Mouse (Mus musculus): Measurements from ENCODE around the gene Mtx2. TPM values are rescaled to one million over a fixed set of nuclear protein-coding genes. Genes with fewer than 3 reads are reported as not detected.

Gene Mtx2
- polyA plus RNA-seq, 1 experiment, result 75.7 TPM

GRCm38 (mm10) chr2:74925968-74926814 is 100.6 kb downstream of the Mtx2 start:
- DNase-seq (ENCODE audit: low read depth), result no peak
- TF ChIP-seq CTCF (IDR thresholded peaks at IDR 0.05; ENCODE audit: borderline replicate concordance, extremely low read depth, insufficient read depth, insufficient read length), result no peak
- TF ChIP-seq POLR2A (IDR thresholded peaks at IDR 0.05; ENCODE audit: borderline replicate concordance, extremely low read depth, insufficient read depth, insufficient read length, poor library complexity, severe bottlenecking), result no peak

Other genes starting within 250 kb of the Mtx2 start
- 29.8 and 32.9 TPM in 2 replicates for gene Lnpk, start 246.4 kb upstream of the Mtx2 start, polyA plus RNA-seq (2012; rRNA removed)
- gene Evx2, start 166.2 kb upstream of the Mtx2 start, polyA plus RNA-seq (2012; rRNA removed), result 1.7 and 4.6 TPM in 2 replicates
- gene Hoxd13, start 157.5 kb upstream of the Mtx2 start, polyA plus RNA-seq (2012; rRNA removed), result 0.16 and 0.25 TPM in 2 replicates
- 0.05 TPM in 1 of 2 replicates, not detected in the other for gene Hoxd12, start 150.8 kb upstream of the Mtx2 start, polyA plus RNA-seq (2012; rRNA removed)
- gene Hoxd11, start 146.2 kb upstream of the Mtx2 start, polyA plus RNA-seq (2012; rRNA removed), result 0.05 TPM in 1 of 2 replicates, not detected in the other
- 0.04 and 0.14 TPM in 2 replicates for gene Hoxd10, start 133.9 kb upstream of the Mtx2 start, polyA plus RNA-seq (2012; rRNA removed)
- 0.19 and 0.36 TPM in 2 replicates for gene Hoxd9, start 128.1 kb upstream of the Mtx2 start, polyA plus RNA-seq (2012; rRNA removed)
- gene Hoxd8, start 121.2 kb upstream of the Mtx2 start, polyA plus RNA-seq (2012; rRNA removed), result 0.73 and 1.6 TPM in 2 replicates
- 9.6 and 47.4 TPM in 2 replicates for gene Hoxd3, start 113.9 kb upstream of the Mtx2 start, polyA plus RNA-seq (2012; rRNA removed)
- 0.81 and 5.5 TPM in 2 replicates for gene Hoxd4, start 113.9 kb upstream of the Mtx2 start, polyA plus RNA-seq (2012; rRNA removed)
- gene Gm28230, start 99.1 kb upstream of the Mtx2 start, polyA plus RNA-seq (2012; rRNA removed), result 0.44 and 1.7 TPM in 2 replicates
- gene Hoxd1, start 62.8 kb upstream of the Mtx2 start, polyA plus RNA-seq (2012; rRNA removed), result 0.34 and 1.3 TPM in 2 replicates